Mouse (Mus musculus) left cerebral cortex, adult 2 months (tissue): ENCODE results near the gene Nodal. TPM values are rescaled to one million over a fixed set of nuclear protein-coding genes. Genes with fewer than 3 reads are reported as not detected.

Experiments used
- DNase-seq, 2 experiments: peaks; one replicate each; pipeline ENCODE4 v3.0.0; 2021 to 2022; ENCODE audit warnings: low spot score in 2 of 2, mixed read lengths in 1 of 2; ENCODE audit errors: extremely low spot score in 1 of 2
- H3K27ac ChIP-seq: fragments of 200-600 bp; 2 replicates; pipeline ENCODE4 v1.8.1; 2022
- H3K4me3 ChIP-seq: fragments of 200-600 bp; 2 replicates; pipeline ENCODE4 v1.8.1; 2022
- CTCF ChIP-seq: fragments of 200-600 bp; IDR thresholded peaks from 2 replicates; pipeline ENCODE4 v1.8.1; 2022; ENCODE audit warnings: antibody characterized with exemption, mild to moderate bottlenecking, moderate library complexity
- intact Hi-C: fragments of 180-260 bp; cut with DNase I; formaldehyde crosslinking; loops from one replicate; pipeline ENCODE4 v1.15.1; 2025
- long read RNA-seq, 2 experiments: library from polyadenylated mRNA; stranded (forward); transcript quantifications; one replicate each; pipeline ENCODE4 v2.0.0; 2021; ENCODE audit warnings: borderline mapping rate in 2 of 2
- total RNA-seq, 2 experiments: library from RNA; stranded (reverse); gene quantifications; 2 replicates each; pipeline ENCODE4 v1.2.3; 2021

Nodal gene
- total RNA-seq = not detected
- long read RNA-seq, experiment 1 = 0 reads
- long read RNA-seq, experiment 2 = 0 reads

DNA sequence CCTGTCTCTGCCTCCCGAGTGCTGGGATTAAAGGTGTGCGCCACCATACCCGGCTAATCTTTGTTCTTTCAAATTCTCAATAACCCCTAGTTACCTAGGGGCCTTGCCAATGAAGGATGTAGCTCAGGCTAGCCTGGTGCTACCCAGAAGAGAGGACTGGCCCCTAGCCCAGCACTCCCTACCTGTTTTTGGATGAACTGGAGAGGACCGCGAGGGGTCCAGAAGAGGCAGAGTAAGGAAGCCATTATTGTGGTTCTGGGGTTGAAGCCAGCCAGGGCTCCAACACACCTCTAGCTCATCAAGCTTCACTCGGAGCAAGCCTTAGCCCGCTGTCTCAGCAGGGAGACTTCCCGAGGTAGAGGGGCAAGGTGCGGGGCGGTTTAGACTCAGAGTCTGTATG lies at the start of gene Nodal:
Nodal (plus strand) TSS at position 301 of the 400 bp plus-strand sequence.
- Histone ChIP-seq H3K4me3 (peak within 1 kb of the TSS; percentile 38), H3K27ac (no peak within 1 kb of the TSS)
- TF ChIP-seq CTCF = no peak
- intact Hi-C loops = no loop called here
- no peak for DNase-seq

DNA sequence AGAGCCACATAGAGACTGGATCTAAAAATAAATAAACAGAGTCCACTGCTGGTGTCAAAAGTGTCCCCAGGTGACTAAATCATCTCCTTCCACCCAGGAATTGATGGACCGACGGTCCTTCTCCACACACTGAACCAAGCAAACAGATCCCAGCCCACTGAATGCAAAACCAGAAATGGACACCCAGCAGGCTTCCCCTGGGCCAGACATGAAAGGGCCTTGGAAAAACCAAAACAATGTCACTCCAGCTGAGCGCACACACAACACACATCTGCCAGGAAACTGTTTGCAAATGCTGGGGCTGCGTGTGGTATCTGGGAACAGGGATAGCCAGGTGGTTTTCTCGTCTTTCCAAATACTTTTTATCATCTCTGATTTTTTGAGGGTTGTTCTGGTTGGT lies 48.0 kb upstream of the Nodal start:
- no peak for DNase-seq
- Histone ChIP-seq H3K27ac (peak overlapping the region; percentile 47; the same call in 1 of the 2 replicates), H3K4me3 (no peak overlapping the region)
- no peak for TF ChIP-seq CTCF
- intact Hi-C loops = no loop called here

DNA sequence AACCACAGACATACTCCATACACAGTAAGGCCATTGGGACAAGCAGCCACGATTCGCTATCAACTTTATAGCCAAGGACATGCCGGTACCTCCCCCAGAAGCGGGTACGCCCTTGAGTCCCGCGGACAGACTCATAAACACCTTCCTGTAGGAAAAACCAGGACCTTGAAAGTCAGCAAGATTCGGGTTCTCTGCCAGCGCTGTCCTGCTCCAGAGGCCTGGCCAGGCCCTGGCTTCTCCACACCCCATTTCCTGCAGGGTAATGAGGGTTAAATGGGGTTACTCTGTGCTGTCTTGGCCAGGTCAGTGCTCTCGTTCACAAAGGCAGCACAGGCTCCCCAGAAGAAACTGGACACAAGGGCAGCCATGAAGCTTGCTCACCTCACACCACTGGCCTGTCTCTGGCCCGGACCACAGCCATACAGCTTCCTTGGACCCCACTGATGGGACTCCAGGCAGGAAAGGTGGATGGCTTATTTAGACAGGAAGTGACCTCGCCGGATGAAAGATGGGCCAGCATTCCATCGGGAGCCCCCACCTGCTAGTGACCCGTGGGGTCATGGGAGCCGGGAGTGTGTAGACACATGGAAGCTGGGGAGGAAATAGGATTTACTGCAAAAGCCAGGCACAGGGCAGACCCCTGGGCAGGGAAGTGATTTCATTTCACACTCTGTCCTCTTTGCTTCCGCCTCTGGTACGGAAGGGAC lies 47.3 kb upstream of the Nodal start:
- H3K4me3 ChIP-seq = no peak overlapping the region
- TF ChIP-seq CTCF = no peak
- peak overlapping the region; percentile 47 for H3K27ac ChIP-seq
- intact Hi-C loops = no loop called here
- no peak for DNase-seq

DNA sequence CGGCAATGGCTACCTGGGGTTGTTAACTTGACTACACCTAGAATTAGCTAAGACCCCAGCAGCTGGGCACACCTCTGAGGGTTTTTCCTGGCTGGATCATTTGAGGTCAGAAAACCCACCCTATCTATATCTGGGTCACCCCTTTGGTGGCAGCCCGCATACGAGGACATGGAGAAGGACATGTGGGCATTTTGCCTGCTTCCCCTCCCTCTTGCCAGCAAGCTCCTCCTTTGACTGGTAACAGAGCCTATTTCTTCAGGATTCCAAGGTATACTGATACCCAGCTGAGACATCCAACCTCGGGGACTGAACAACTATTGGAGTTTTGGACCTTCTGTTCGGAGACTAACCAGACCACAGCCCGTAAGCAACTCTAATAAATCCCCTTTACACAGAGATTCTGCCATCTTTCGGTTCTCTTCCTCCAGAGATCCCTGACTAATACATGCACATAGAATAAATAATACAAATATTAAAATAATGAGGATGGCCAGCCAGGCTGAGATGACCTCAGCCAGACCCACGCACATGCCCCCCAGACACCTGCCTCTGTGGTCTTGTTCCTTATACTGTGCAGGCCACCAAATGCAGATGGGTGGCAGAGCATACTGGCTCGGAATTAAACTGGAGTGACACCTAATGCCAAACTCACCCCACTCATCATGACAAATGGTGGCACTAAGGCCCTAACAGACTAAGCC lies 45.7 kb upstream of the Nodal start:
- H3K27ac ChIP-seq = no peak overlapping the region

DNA sequence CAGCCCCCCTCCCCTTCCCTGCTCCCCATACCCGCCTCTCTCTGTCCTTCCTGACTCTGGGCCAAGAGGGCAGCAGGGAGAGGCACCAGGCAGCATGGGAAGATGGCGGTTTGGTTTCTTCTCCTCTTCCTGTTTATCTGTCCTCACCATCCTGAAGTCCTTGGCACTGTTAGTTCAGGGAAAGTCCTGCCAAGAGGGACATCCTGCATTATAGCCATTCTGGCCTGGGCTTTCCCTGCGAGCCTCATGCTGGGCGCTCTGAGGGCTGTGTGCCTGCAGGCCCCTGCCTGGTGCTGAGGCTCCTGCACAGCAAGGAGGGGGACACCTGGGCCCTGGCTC lies 45.2 kb upstream of the Nodal start:
- no peak for DNase-seq
- H3K27ac ChIP-seq = no peak overlapping the region
- intact Hi-C loops = no loop called here
- TF ChIP-seq CTCF = no peak
- no peak overlapping the region for H3K4me3 ChIP-seq

More for the DNA sequence above, 45.7 kb upstream of the Nodal start:
- DNase-seq = no peak
- no peak overlapping the region for H3K4me3 ChIP-seq
- intact Hi-C loops = no loop called here
- no peak for TF ChIP-seq CTCF

DNA sequence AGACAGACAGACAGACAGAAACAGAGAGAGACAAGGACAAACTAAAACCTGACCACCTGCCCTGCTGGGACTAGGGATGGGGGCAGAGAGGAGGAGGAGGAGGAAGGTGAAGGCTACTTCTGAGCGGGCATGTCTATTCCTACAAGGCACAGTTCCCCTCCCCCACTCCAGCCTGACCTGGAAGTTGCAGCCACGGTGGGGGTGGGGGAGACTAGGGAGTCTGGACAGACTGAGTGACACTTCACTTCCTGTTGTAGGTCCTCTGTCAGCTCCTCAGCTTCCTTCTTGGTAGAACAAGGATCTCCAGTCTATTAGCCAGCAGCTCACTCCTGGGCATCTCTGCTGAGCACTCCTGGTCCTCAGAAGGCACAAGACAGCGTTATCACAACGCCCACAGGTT lies 43.7 kb upstream of the Nodal start:
- intact Hi-C loops = no loop called here
- Histone ChIP-seq H3K4me3 (no peak overlapping the region), H3K27ac (no peak overlapping the region; the same call in 1 of the 2 replicates)
- no peak for DNase-seq
- no peak for TF ChIP-seq CTCF

DNA sequence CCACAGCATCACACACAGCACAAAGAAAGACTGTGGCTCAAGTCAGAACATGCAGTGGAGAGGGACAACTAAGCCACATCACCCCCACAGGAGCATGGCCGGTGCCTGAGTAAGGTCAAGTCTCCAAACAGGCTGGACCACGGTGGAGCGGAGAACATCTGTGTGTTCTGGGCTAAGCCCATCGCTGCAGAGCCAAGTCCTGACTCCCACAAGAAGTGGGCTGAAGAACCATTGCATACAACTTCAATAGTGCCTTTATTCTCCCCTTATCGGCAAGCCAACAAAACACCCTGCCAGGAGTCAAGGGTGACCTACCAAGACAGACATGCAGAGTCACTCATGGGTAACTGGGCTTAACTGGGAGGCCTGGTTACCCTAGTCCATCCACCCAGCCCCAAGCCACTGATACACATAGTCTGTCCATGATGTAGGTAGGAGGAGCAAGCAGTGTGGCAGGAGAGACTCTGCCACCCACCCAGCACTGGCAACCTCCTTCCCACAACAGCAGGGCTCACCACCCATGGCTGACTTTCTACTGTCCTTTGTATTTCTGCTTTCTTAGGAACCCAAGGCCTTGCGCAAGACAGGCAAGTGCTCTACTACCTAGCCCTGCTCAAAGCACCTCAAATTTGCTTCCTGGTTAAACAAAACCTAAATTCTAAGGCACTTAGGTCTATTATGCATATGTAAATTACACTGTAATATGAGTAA lies 42.8 kb upstream of the Nodal start:
- no peak for TF ChIP-seq CTCF
- intact Hi-C loops = no loop called here
- no peak overlapping the region; the same call in 1 of the 2 replicates for H3K27ac ChIP-seq

DNA sequence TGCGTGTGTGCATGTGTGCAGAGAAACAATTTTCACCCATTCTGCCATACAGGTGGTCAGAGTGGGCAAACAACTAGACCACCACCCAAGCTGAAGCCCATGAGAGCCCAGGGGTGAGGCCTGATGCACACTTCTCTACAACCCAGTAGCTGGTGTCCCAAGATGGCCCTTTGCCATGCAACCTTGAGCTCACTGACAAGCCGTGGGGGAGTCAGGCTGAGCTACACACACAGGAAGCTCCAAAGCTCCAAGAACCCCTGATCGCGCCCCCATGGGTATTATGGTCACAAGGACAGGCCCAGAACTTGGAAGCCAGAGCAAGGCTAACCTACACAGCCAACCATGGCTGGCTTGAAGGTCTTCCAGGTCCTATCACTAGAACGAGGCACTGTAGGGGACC lies 39.7 kb upstream of the Nodal start:
- no peak overlapping the region for H3K4me3 ChIP-seq
- TF ChIP-seq CTCF = no peak
- intact Hi-C loops = no loop called here
- H3K27ac ChIP-seq = no peak overlapping the region
- no peak for DNase-seq

More for the DNA sequence above, 42.8 kb upstream of the Nodal start:
- no peak for DNase-seq
- no peak overlapping the region for H3K4me3 ChIP-seq

DNA sequence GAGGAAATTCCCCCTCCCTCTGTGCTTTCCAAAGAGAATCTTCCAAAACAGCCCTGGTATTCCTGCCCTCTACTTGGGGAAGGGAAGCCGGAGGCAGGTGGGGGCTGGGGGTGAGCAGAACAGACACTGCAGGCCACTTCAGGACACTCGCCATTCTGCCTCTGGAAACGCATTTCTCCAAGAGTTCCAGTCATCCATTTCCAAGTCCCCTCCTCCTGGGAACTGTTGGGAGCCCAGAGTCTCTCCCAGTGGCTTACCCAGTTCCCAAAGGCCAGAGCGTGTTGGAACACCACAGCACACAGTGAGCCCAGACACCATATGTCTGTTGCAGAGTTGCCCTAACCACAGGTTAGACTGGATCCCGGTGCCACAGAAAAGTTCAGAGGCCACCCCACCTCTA lies 39.1 kb upstream of the Nodal start:
- TF ChIP-seq CTCF = no peak
- Histone ChIP-seq H3K27ac (no peak overlapping the region), H3K4me3 (no peak overlapping the region)
- intact Hi-C loops = no loop called here
- DNase-seq = no peak

DNA sequence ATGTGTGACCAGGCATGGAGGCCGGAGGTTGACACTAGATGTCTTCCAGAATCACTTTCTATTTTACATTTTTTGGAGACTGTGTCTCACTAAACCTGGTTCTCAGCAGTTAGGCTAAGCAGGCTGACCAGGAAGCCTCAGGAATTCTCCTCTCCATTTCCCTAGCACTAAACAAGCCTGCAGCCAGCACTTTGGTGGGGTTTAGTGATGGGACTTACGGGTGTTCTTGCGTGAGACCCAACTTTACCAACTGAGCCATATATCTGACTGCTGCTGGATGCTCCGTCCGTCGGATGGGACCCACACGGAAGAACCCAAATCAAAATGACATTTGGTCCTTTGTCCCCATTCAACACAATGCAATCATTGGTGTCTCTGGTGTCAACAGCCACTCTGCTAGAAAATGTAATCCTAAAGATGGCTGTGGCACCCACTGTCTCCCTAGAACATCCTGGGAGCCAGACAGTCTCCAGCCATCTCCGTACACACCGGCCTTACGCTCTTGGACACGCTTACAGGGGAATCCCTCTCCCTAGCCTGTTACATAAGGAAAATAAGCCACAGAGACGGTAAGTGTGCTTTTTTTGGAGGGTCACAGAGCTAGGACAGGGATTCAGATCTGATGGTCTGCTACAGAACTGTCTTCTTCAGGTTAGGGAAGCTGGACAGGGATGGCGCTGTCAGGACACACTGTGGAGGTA lies 38.3 kb upstream of the Nodal start:
- no peak for TF ChIP-seq CTCF
- no peak for DNase-seq
- H3K27ac ChIP-seq = peak overlapping the region; percentile 5; the same call in 1 of the 2 replicates
- H3K4me3 ChIP-seq = no peak overlapping the region
- intact Hi-C loops = no loop called here

DNA sequence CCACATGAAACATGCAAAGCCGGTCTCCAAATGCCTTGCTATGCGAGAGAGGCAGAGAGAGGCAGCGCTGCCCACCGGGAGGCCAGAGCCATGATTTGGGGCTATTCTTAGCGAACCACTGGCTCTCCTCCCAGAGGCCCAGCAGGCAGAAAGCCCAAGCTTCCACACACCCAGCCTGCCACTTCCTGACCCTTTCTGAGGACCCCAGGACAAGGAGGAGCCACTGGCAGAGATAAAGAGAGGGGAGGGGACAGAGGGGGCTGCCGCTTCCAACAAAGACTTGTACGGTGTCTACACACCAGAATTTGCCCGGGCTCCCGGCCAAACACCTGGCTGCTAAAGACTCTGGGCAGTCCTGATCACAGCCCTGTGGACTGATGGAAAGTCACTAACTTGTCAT lies 37.6 kb upstream of the Nodal start:
- no peak for TF ChIP-seq CTCF
- intact Hi-C loops = no loop called here
- peak overlapping the region; percentile 30 for H3K27ac ChIP-seq
- DNase-seq = no peak
- no peak overlapping the region for H3K4me3 ChIP-seq
